Mouse (Mus musculus) CH12.LX (cell line): Measurements from ENCODE around the gene Podxl. TPM values are rescaled to one million over a fixed set of nuclear protein-coding genes. Genes with fewer than 3 reads are reported as not detected.

Source experiments
- DNase-seq: peaks from one replicate; pipeline ENCODE4 v3.0.0-alpha.2; 2013; ENCODE audit errors: extremely low read depth
- H3K27ac ChIP-seq: 2 replicates; pipeline ENCODE4 v1.5.1; 2012; ENCODE audit warnings: low read depth, mild to moderate bottlenecking, control low read depth, moderate library complexity; ENCODE audit not compliant: insufficient read depth
- H3K27me3 ChIP-seq: replicated peaks from 2 replicates; pipeline ENCODE3; 2012; ENCODE audit warnings: inconsistent platforms
- H3K36me3 ChIP-seq, 2 experiments: replicated peaks in 1 of 2; 2 replicates each; pipeline versions ENCODE3 to v1.6.1; 2012; ENCODE audit warnings: inconsistent platforms in 1 of 2, low read length in 1 of 2, mild to moderate bottlenecking in 1 of 2, mixed read lengths in 1 of 2, moderate library complexity in 1 of 2; ENCODE audit not compliant: control insufficient read depth in 1 of 2, insufficient read depth in 1 of 2
- H3K4me1 ChIP-seq, 2 experiments: 2 replicates each; pipeline ENCODE4 v1.6.1; 2012; ENCODE audit warnings: inconsistent platforms in 1 of 2, moderate library complexity in 1 of 2; ENCODE audit not compliant: insufficient read depth in 2 of 2, control insufficient read depth in 1 of 2
- H3K4me2 ChIP-seq: 2 replicates; pipeline ENCODE4 v1.6.1; 2012; ENCODE audit warnings: low read depth, mild to moderate bottlenecking, control low read depth; ENCODE audit not compliant: poor library complexity, insufficient read depth, severe bottlenecking
- H3K4me3 ChIP-seq, 3 experiments: fragments of 150-350 bp in 1 of 3; sonication (generic) in 1 of 3; replicated peaks in 1 of 3; 2 replicates each; pipeline versions ENCODE3 to v1.5.1; 2011 to 2012; ENCODE audit warnings: low read depth in 2 of 3, low read length in 2 of 3, mild to moderate bottlenecking in 2 of 3, moderate library complexity in 2 of 3, control low read depth in 1 of 3, improper control_type of control experiment in 1 of 3, inconsistent platforms in 1 of 3, mixed read lengths in 1 of 3; ENCODE audit not compliant: poor library complexity in 1 of 3
- H3K79me2 ChIP-seq: replicated peaks from 2 replicates; pipeline ENCODE4 v1.6.1; 2012; ENCODE audit warnings: mild to moderate bottlenecking, moderate library complexity; ENCODE audit not compliant: control insufficient read depth, poor library complexity, insufficient read depth, severe bottlenecking; ENCODE audit errors: extremely low read depth
- H3K9ac ChIP-seq: 2 replicates; pipeline ENCODE4 v1.6.1; 2012; ENCODE audit warnings: low read depth, mild to moderate bottlenecking, control low read depth, moderate library complexity; ENCODE audit not compliant: insufficient read depth
- H3K9me3 ChIP-seq: replicated peaks from 2 replicates; pipeline ENCODE3; 2012; ENCODE audit warnings: low read length, inconsistent platforms, mixed read lengths
- E2F4 ChIP-seq: IDR thresholded peaks from 2 replicates; pipeline ENCODE4 v1.6.1; 2011; ENCODE audit warnings: low read depth, low read length, improper control_type of control experiment; ENCODE audit not compliant: insufficient replicate concordance
- HCFC1 ChIP-seq: IDR thresholded peaks from 2 replicates; pipeline ENCODE4 v1.6.1; 2012; ENCODE audit warnings: low read depth, mild to moderate bottlenecking, inconsistent platforms, low read length, improper control_type of control experiment
- JUN ChIP-seq: IDR thresholded peaks from 2 replicates; pipeline ENCODE4 v1.6.1; 2011; ENCODE audit warnings: low read depth, mild to moderate bottlenecking, low read length, improper control_type of control experiment, moderate library complexity; ENCODE audit not compliant: insufficient read depth
- KAT2A ChIP-seq: IDR thresholded peaks from 2 replicates; pipeline ENCODE4 v1.6.1; 2012; ENCODE audit warnings: low read length, improper control_type of control experiment, inconsistent platforms; ENCODE audit not compliant: insufficient replicate concordance
- MAFK ChIP-seq: IDR thresholded peaks from 2 replicates; pipeline ENCODE4 v1.6.1; 2011; ENCODE audit warnings: low read length, improper control_type of control experiment; ENCODE audit not compliant: insufficient replicate concordance
- NRF1 ChIP-seq: IDR thresholded peaks from 2 replicates; pipeline ENCODE4 v1.6.1; 2014; ENCODE audit warnings: low read depth, mild to moderate bottlenecking, inconsistent platforms, low read length, improper control_type of control experiment, moderate library complexity
- PAX5 ChIP-seq: IDR thresholded peaks from 2 replicates; pipeline ENCODE4 v1.6.1; 2012; ENCODE audit warnings: low read length, inconsistent platforms, mixed read lengths
- POLR2AphosphoS2 ChIP-seq: IDR thresholded peaks from 2 replicates; pipeline ENCODE4 v1.6.1; 2011; ENCODE audit warnings: low read depth, low read length, improper control_type of control experiment
- SMC3 ChIP-seq: IDR thresholded peaks from 2 replicates; pipeline ENCODE4 v1.6.1; 2011; ENCODE audit warnings: low read depth, low read length, improper control_type of control experiment
- USF2 ChIP-seq: conservative IDR thresholded peaks from 2 replicates; pipeline ENCODE4 v1.6.1; 2011; ENCODE audit warnings: low read depth, low read length, improper control_type of control experiment
- ZKSCAN1 ChIP-seq: IDR thresholded peaks from 2 replicates; pipeline ENCODE4 v1.6.1; 2012; ENCODE audit warnings: low read depth, inconsistent platforms, low read length, improper control_type of control experiment, borderline replicate concordance
- dilution Hi-C: fragments of 300-500 bp; cut with MboI; formaldehyde crosslinking; loops from 2 replicates; pipeline ENCODE4 v1.14.3; 2020; ENCODE audit warnings: low sequenced_read_pairs; ENCODE audit not compliant: extremely low pct_unique_long_range_greater_than_20kb, extremely low pct_ligation_motif_present
- in situ Hi-C: fragments of 300-500 bp; cut with MboI; formaldehyde crosslinking; loops from 3 replicates; pipeline ENCODE4 v1.14.3; 2019; ENCODE audit warnings: low sequenced_read_pairs, low pct_ligation_motif_present, low pct_unique_long_range_greater_than_20kb, mixed read lengths
- polyA plus RNA-seq: library from polyadenylated mRNA; unstranded; fragments of >175 nt; gene quantifications from 2 replicates; pipeline ENCODE4 v1.2.1, GENCODE M21; 2012; ENCODE audit warnings: low read depth; ENCODE audit not compliant: insufficient read length
- total RNA-seq, 2 experiments: library from RNA; depleted of rRNA; stranded (reverse); fragments of 300-350 nt in 1 of 2; fragments of >200 nt in 1 of 2; gene quantifications; 2 replicates each; pipeline ENCODE4 v1.2.3; 2012 to 2014

The Podxl gene
- total and polyA plus RNA-seq, 3 experiments = not detected

GRCm38 (mm10) chr6:31564901-31565391, 1.2 kb upstream of the Podxl start:
- TF ChIP-seq ZKSCAN1 (no peak), MAFK (no peak), HCFC1 (no peak), SMC3 (no peak)
- 0 out of 4 replicates have a peak, but pooled peaks cover 0 to 2% of the 10 kb centered on the region in 2 experiments for H3K4me1 ChIP-seq
- in situ Hi-C loops = no loop called here
- no peaks in the 10 kb centered on the region for H3K36me3 ChIP-seq
- no peak overlapping the region for H3K9ac ChIP-seq
- H3K4me3 ChIP-seq = no peak overlapping the region
- H3K4me2 ChIP-seq = no peak overlapping the region
- dilution Hi-C loops = no loop called here
- peaks cover 78% of the 10 kb centered on the region for H3K27me3 ChIP-seq
- H3K9me3 ChIP-seq = no peaks in the 10 kb centered on the region
- DNase-seq = no peak
- no peaks in the 10 kb centered on the region for H3K79me2 ChIP-seq
- no peak overlapping the region for H3K27ac ChIP-seq

- H3K27me3 ChIP-seq = peaks cover 77% of the 10 kb centered on the region
- 0 out of 4 replicates have a peak, but pooled peaks cover 0 to 2% of the 10 kb centered on the region in 2 experiments for H3K4me1 ChIP-seq
- dilution Hi-C loops = no loop called here
- no peak overlapping the region for H3K4me3 ChIP-seq
- H3K4me2 ChIP-seq = no peak overlapping the region
- H3K27ac ChIP-seq = no peak overlapping the region
- H3K9me3 ChIP-seq = no peaks in the 10 kb centered on the region
- no peak for DNase-seq
- H3K79me2 ChIP-seq = no peaks in the 10 kb centered on the region
- no peak for TF ChIP-seq SMC3
- in situ Hi-C loops = no loop called here
- no peak overlapping the region for H3K9ac ChIP-seq
- no peaks in the 10 kb centered on the region for H3K36me3 ChIP-seq
Measured at GRCm38 (mm10) chr6:31564182-31564531, 376 bp upstream of the Podxl start.

- peaks cover 80% of the 10 kb centered on the region for H3K27me3 ChIP-seq
- in situ Hi-C loops (no loop called here), dilution Hi-C loops (no loop called here)
- TF ChIP-seq USF2 (no peak), PAX5 (no peak), KAT2A (no peak), JUN (no peak), NRF1 (no peak), POLR2AphosphoS2 (no peak), E2F4 (no peak)
- no peak for DNase-seq
- no peak overlapping the region for H3K4me3 ChIP-seq
- no peaks in the 10 kb centered on the region for H3K9me3 ChIP-seq
- H3K27ac ChIP-seq = no peak overlapping the region
- 0 out of 4 replicates have a peak, but pooled peaks cover 0 to 2% of the 10 kb centered on the region in 2 experiments for H3K4me1 ChIP-seq
- no peaks in the 10 kb centered on the region for H3K79me2 ChIP-seq
- no peak overlapping the region for H3K4me2 ChIP-seq
- H3K9ac ChIP-seq = no peak overlapping the region
- H3K36me3 ChIP-seq = no peaks in the 10 kb centered on the region
Measured at GRCm38 (mm10) chr6:31562371-31563080, 1.3 kb downstream of the Podxl start.
